Comparison of ENCODE assay signal across 12 mouse cellular contexts in the genomic region with DNA sequence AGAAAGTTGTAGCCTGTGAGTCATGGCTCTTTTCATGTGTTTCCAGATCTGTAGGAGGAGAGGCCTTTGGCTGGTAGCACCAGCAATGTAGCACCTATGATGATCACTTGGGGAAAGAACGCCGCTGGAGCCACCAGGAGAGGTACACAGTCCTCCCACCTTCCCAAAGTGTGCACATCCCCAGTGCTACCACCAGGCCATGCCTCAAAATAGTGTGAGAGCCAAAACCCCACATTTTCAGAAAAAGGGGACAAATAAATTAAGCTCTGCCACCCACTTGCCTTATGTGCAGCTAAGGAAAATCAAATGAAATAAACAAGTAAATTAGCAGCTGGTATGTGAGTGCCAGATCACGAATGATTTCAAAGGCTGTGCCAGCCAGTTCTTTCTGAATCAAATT.
DNase-seq lines count a peak whose midpoint lies in the region.
"Had no signal": no experiment of that assay in that cellular context is flagged by ENCODE, and none has a peak within 500 bp of the region (broad histone marks: within the 10 kb centered on the region; RNA-seq: fewer than 3 reads in every experiment).

No protein-coding gene starts in this region.

- peak; percentile 0 for DNase-seq in kidney, postnatal 14 days
- no peak for DNase-seq in kidney, adult 18-20 months
- DNase-seq in layer of hippocampus, adult 11-12 months (ENCODE audit: low spot score), result peak; percentile 60
- DNase-seq in layer of hippocampus, postnatal 36 days, result peak; percentile 63 to 66
- DNase-seq in telencephalon, adult 2 months (ENCODE audit: low read depth, low spot score), result peak; percentile 67
- DNase-seq in embryo, embryonic 10.5 days (ENCODE audit: low spot score), result no peak
- no peak for DNase-seq in urinary bladder, adult 18-20 months (ENCODE audit: low spot score in 2 of 2)
- DNase-seq: adrenal gland, postnatal 25 days; cerebellum, adult 9-11 months; kidney, postnatal 25 days; lung, postnatal 10 days; thymus, postnatal 36 days had no signal

Comparison
In these comparisons a context has a peak if more than half of its experiments do, and no peak if none do; other contexts are left out.
1. DNase-seq: peak in kidney, postnatal 14 days (single experiment), layer of hippocampus, adult 11-12 months (single experiment), layer of hippocampus, postnatal 36 days (2 of 2) and telencephalon, adult 2 months (single experiment); none in kidney, adult 18-20 months (single experiment), embryo, embryonic 10.5 days (single experiment) and urinary bladder, adult 18-20 months (0 of 2).